Mouse (Mus musculus) cortical plate, adult 2 months (tissue): ENCODE measurements around the gene Zfyve27.

Experiments used
- CTCF ChIP-seq: fragments of 200-500 bp; IDR thresholded peaks from 2 replicates; pipeline ENCODE4 v1.5.1; 2011; ENCODE audit warnings: mild to moderate bottlenecking, control low read depth, low read length; ENCODE audit not compliant: insufficient read depth; ENCODE audit errors: extremely low read depth
- POLR2A ChIP-seq: fragments of 200-500 bp; IDR thresholded peaks from 2 replicates; pipeline ENCODE4 v1.6.1; 2011; ENCODE audit warnings: mild to moderate bottlenecking, low read length, control low read depth; ENCODE audit not compliant: insufficient read depth; ENCODE audit errors: extremely low read depth

DNA sequence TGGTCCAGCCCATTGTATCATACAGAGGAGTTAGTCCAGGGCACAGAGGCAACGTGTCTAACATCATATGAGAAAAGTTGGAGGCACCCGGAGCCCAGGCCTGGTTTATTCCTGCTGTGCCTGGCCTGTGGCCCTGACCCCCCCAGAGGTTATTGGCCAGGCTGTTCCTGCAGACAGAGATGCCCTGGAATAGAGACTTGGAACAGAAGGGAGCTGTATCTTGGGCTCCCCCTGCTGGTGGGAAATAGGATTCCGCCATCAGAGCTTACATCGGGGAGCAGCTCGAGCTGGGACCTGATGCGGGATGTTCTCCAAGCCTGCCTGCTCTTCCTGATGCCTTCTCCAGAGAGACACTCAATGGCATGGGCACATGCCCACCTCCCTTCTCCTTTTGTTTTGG, 11.8 kb upstream of the Zfyve27 start:
- TF ChIP-seq CTCF (peak; percentile 84), POLR2A (no peak)
